17 mouse cellular contexts compared by ENCODE assay signal in genomic region chr14:103222356-103222755, GRCm38 (mm10).
DNase-seq lines count a peak whose midpoint lies in the region; ATAC-seq and TF ChIP-seq lines count a peak whose summit lies in the region.
"Had no signal": no experiment of that assay in that cellular context is flagged by ENCODE, and none has a peak within 500 bp of the region (broad histone marks: within the 10 kb centered on the region; RNA-seq: fewer than 3 reads in every experiment).

No protein-coding gene starts in this region.

- H3K9ac ChIP-seq in hindbrain, embryonic 16.5 days (ENCODE audit: low read depth, low read length): no peak overlapping the region
- no peak overlapping the region for H3K9ac ChIP-seq in hindbrain, embryonic 14.5 days
- no peak overlapping the region for H3K9ac ChIP-seq in forebrain, embryonic 14.5 days (ENCODE audit: low read length)
- H3K9ac ChIP-seq: heart, embryonic 13.5 days; kidney, embryonic 15.5 days; liver, embryonic 12.5 days; lung, embryonic 14.5 days; midbrain, embryonic 12.5 days; stomach, embryonic 15.5 days had no signal

- TF ChIP-seq CTCF in brain, embryonic 14.5 days (IDR thresholded peaks at IDR 0.05; ENCODE audit: borderline replicate concordance, extremely low read depth, insufficient read depth, insufficient read length): no peak

- 45% methylated on average over 2 of the region's 2 CpGs for WGBS in hindbrain, embryonic 16.5 days
- WGBS in hindbrain, embryonic 14.5 days: 64% methylated on average over 2 of the region's 2 CpGs
- 25% methylated on average over 2 of the region's 2 CpGs for WGBS in forebrain, embryonic 14.5 days

- no peak for DNase-seq in hindbrain, embryonic 14.5 days (ENCODE audit: low spot score)
- DNase-seq in brain, embryonic 14.5 days (ENCODE audit: low read depth): peak; percentile 85
- DNase-seq in cerebellum, adult 9-10 months: peak; percentile 48
- DNase-seq in forebrain, embryonic 14.5 days (ENCODE audit: low spot score): peak; percentile 73
- DNase-seq in layer of hippocampus, postnatal 25 days (ENCODE audit: extremely low spot score in 1 of 2, low spot score in 1 of 2): no peak
- no peak for DNase-seq in thymus, postnatal 25 days
- DNase-seq: adrenal gland, postnatal 36 days; heart, adult 11 months; lung, embryonic 14.5 days; lung, postnatal 4 days had no signal

- H3K4me2 ChIP-seq in hindbrain, embryonic 16.5 days (ENCODE audit: low read length): no peak overlapping the region
- no peak overlapping the region for H3K4me2 ChIP-seq in hindbrain, embryonic 14.5 days (replicated peaks)
- H3K4me2 ChIP-seq in forebrain, embryonic 14.5 days (ENCODE audit: low read length): no peak overlapping the region
- H3K4me2 ChIP-seq: heart, embryonic 13.5 days; kidney, embryonic 15.5 days; liver, embryonic 12.5 days; lung, embryonic 14.5 days; midbrain, embryonic 12.5 days; stomach, embryonic 15.5 days had no signal

- TF ChIP-seq POLR2A in brain, embryonic 14.5 days (IDR thresholded peaks at IDR 0.05; ENCODE audit: borderline replicate concordance, extremely low read depth, insufficient read depth, insufficient read length, poor library complexity, severe bottlenecking): no peak

- H3K27ac ChIP-seq in hindbrain, embryonic 16.5 days (ENCODE audit: low read depth, low read length): no peak overlapping the region
- no peak overlapping the region for H3K27ac ChIP-seq in hindbrain, embryonic 14.5 days
- no peak overlapping the region for H3K27ac ChIP-seq in forebrain, embryonic 14.5 days (ENCODE audit: low read depth, low read length)
- H3K27ac ChIP-seq: heart, embryonic 13.5 days; kidney, embryonic 15.5 days; liver, embryonic 12.5 days; midbrain, embryonic 12.5 days; stomach, embryonic 15.5 days had no signal

- no peak overlapping the region for H3K4me3 ChIP-seq in hindbrain, embryonic 16.5 days (ENCODE audit: low read length)
- H3K4me3 ChIP-seq in hindbrain, embryonic 14.5 days (replicated peaks; ENCODE audit: low read length): no peak overlapping the region
- H3K4me3 ChIP-seq in forebrain, embryonic 14.5 days (ENCODE audit: low read depth, low read length): no peak overlapping the region
- H3K4me3 ChIP-seq: heart, embryonic 13.5 days; kidney, embryonic 15.5 days; liver, embryonic 12.5 days; midbrain, embryonic 12.5 days; stomach, embryonic 15.5 days had no signal

- H3K4me1 ChIP-seq in hindbrain, embryonic 16.5 days (ENCODE audit: control insufficient read depth, insufficient read depth, low read depth, low read length): no peaks in the 10 kb centered on the region
- no peaks in the 10 kb centered on the region for H3K4me1 ChIP-seq in hindbrain, embryonic 14.5 days (replicated peaks; ENCODE audit: control insufficient read depth, insufficient read depth, low read length)
- H3K4me1 ChIP-seq in forebrain, embryonic 14.5 days (ENCODE audit: control insufficient read depth, insufficient read depth, low read length): no peaks in the 10 kb centered on the region
- H3K4me1 ChIP-seq: heart, embryonic 13.5 days; kidney, embryonic 15.5 days; liver, embryonic 12.5 days; midbrain, embryonic 12.5 days; stomach, embryonic 15.5 days had no signal

- peak; percentile 74 for ATAC-seq in hindbrain, embryonic 16.5 days
- no peak; the same call in 1 of the 2 replicates for ATAC-seq in hindbrain, embryonic 14.5 days (ENCODE audit: low FRiP score)
- ATAC-seq in forebrain, embryonic 14.5 days: peak; percentile 89
- ATAC-seq: intestine, embryonic 16.5 days; liver, embryonic 12.5 days had no signal

- no peaks in the 10 kb centered on the region for H3K9me3 ChIP-seq in hindbrain, embryonic 16.5 days (ENCODE audit: control insufficient read depth, low read length)
- H3K9me3 ChIP-seq in hindbrain, embryonic 14.5 days (ENCODE audit: control insufficient read depth, low read length): no peaks in the 10 kb centered on the region
- H3K9me3 ChIP-seq in forebrain, embryonic 14.5 days (replicated peaks; ENCODE audit: control insufficient read depth, low read length): no peaks in the 10 kb centered on the region
- H3K9me3 ChIP-seq: heart, embryonic 13.5 days; kidney, embryonic 15.5 days; liver, embryonic 12.5 days; midbrain, embryonic 12.5 days; stomach, embryonic 15.5 days had no signal

- H3K36me3 ChIP-seq in hindbrain, embryonic 16.5 days (ENCODE audit: control insufficient read depth, insufficient read depth, low read length): peaks cover 17% of the 10 kb centered on the region
- peaks cover 71% of the 10 kb centered on the region for H3K36me3 ChIP-seq in hindbrain, embryonic 14.5 days (replicated peaks; ENCODE audit: control insufficient read depth, insufficient read depth)
- H3K36me3 ChIP-seq in forebrain, embryonic 14.5 days (ENCODE audit: control insufficient read depth, insufficient read depth, low read length): peaks cover 49% of the 10 kb centered on the region

- H3K27me3 ChIP-seq in hindbrain, embryonic 16.5 days (replicated peaks; ENCODE audit: control insufficient read depth, insufficient read depth, low read length): no peaks in the 10 kb centered on the region
- H3K27me3 ChIP-seq in hindbrain, embryonic 14.5 days (ENCODE audit: control insufficient read depth, insufficient read depth, low read length): no peaks in the 10 kb centered on the region
- no peaks in the 10 kb centered on the region for H3K27me3 ChIP-seq in forebrain, embryonic 14.5 days (replicated peaks; ENCODE audit: control insufficient read depth, insufficient read depth, low read length)
- H3K27me3 ChIP-seq: heart, embryonic 13.5 days; kidney, embryonic 15.5 days; liver, embryonic 12.5 days; midbrain, embryonic 12.5 days; stomach, embryonic 15.5 days had no signal

Comparison
In these comparisons a context has a peak if more than half of its experiments do, and no peak if none do; other contexts are left out.
1. DNase-seq: peak in brain, embryonic 14.5 days (single experiment), cerebellum, adult 9-10 months (single experiment) and forebrain, embryonic 14.5 days (single experiment); none in hindbrain, embryonic 14.5 days (single experiment), layer of hippocampus, postnatal 25 days (0 of 2) and thymus, postnatal 25 days (single experiment).